Mouse (Mus musculus) cerebellum, adult 2 months (tissue): ENCODE results near the gene Btg1-ps2.
A peak's percentile ranks its signal among the peaks of the same experiment; 100 is the strongest.

Experiments
- CTCF ChIP-seq: fragments of 200-500 bp; IDR thresholded peaks from 2 replicates; pipeline ENCODE4 v1.5.1; 2011; ENCODE audit warnings: low read depth, mild to moderate bottlenecking, control low read depth, low read length, moderate library complexity, borderline replicate concordance; ENCODE audit not compliant: insufficient read depth
- POLR2A ChIP-seq: fragments of 200-500 bp; IDR thresholded peaks from 2 replicates; pipeline ENCODE4 v1.6.1; 2011; ENCODE audit warnings: low read length, control low read depth, borderline replicate concordance; ENCODE audit not compliant: insufficient read depth

GRCm38 (mm10) chrX:38084226-38084625, 41.3 kb upstream of the Btg1-ps2 start:
- peak; percentile 54 for TF ChIP-seq CTCF
- no peak for TF ChIP-seq POLR2A
